Mouse (Mus musculus) thymus, adult 2 months (tissue): ENCODE data around the gene Sept3.

Source experiments
- CTCF ChIP-seq: fragments of 200-500 bp; IDR thresholded peaks from 2 replicates; pipeline ENCODE4 v1.5.1; 2012; ENCODE audit warnings: mild to moderate bottlenecking, control low read depth, low read length, moderate library complexity, borderline replicate concordance; ENCODE audit not compliant: control insufficient read depth, poor library complexity, insufficient read depth; ENCODE audit errors: extremely low read depth
- POLR2A ChIP-seq: fragments of 200-500 bp; IDR thresholded peaks from 2 replicates; pipeline ENCODE4 v1.6.1; 2012; ENCODE audit warnings: mild to moderate bottlenecking, low read length, control low read depth, moderate library complexity; ENCODE audit not compliant: control insufficient read depth, poor library complexity, insufficient read depth; ENCODE audit errors: extremely low read depth

- TF ChIP-seq POLR2A (no peak), CTCF (peak; percentile 80; the same call in 1 of the 2 replicates)
Measured at GRCm38 (mm10) chr15:82266356-82266755, 8.3 kb upstream of the Sept3 start.
